Mouse (Mus musculus) stomach, postnatal 0 days (tissue): Measurements from ENCODE around the gene Tmem121b.

ENCODE experiments used
- CTCF ChIP-seq: IDR thresholded peaks from 2 replicates; pipeline ENCODE4 v1.5.1; 2016; ENCODE audit warnings: antibody characterized with exemption, low read depth, mild to moderate bottlenecking, moderate library complexity
- EP300 ChIP-seq: optimal IDR thresholded peaks from 2 replicates; pipeline ENCODE3; 2016; ENCODE audit warnings: antibody characterized with exemption

- TF ChIP-seq CTCF = peak; percentile 66
- no peak for TF ChIP-seq EP300
Observed at GRCm38 (mm10) chr6:120483211-120483626, 10.4 kb downstream of the Tmem121b start.
